Mouse (Mus musculus) kidney, embryonic 15.5 days (tissue): ENCODE results near the gene Tdrd7. TPM values are rescaled to one million over a fixed set of nuclear protein-coding genes. Genes with fewer than 3 reads are reported as not detected.

Source experiments
- ATAC-seq: fragments of 200-750 bp; cut with Nextera tagmentation; replicated peaks from 2 replicates; pipeline ENCODE4 v1.8.0; 2017; ENCODE audit warnings: moderate TSS enrichment; ENCODE audit not compliant: low FRiP score
- H3K27ac ChIP-seq: fragments of 300-500 bp; sonication (generic); 2 replicates; pipeline ENCODE4 v1.5.1; 2015; ENCODE audit warnings: mild to moderate bottlenecking, inconsistent platforms
- H3K27me3 ChIP-seq: fragments of 300-500 bp; sonication (generic); 2 replicates; pipeline ENCODE4 v1.6.1; 2015; ENCODE audit warnings: inconsistent platforms
- H3K36me3 ChIP-seq: fragments of 300-500 bp; sonication (generic); 2 replicates; pipeline ENCODE4 v1.6.1; 2015; ENCODE audit warnings: inconsistent platforms
- H3K4me1 ChIP-seq: fragments of 300-500 bp; sonication (generic); 2 replicates; pipeline ENCODE4 v1.6.1; 2015; ENCODE audit warnings: inconsistent platforms
- H3K4me2 ChIP-seq: fragments of 300-500 bp; sonication (generic); 2 replicates; pipeline ENCODE4 v1.6.1; 2015; ENCODE audit warnings: moderate library complexity, mild to moderate bottlenecking, inconsistent platforms
- H3K4me3 ChIP-seq: fragments of 300-500 bp; sonication (generic); replicated peaks from 2 replicates; pipeline ENCODE4 v1.5.1; 2015; ENCODE audit warnings: mild to moderate bottlenecking, inconsistent platforms
- H3K9ac ChIP-seq: fragments of 300-500 bp; sonication (generic); 2 replicates; pipeline ENCODE4 v1.6.1; 2015; ENCODE audit warnings: mild to moderate bottlenecking, inconsistent platforms
- H3K9me3 ChIP-seq: fragments of 300-500 bp; sonication (generic); replicated peaks from 2 replicates; pipeline ENCODE4 v1.6.1; 2016; ENCODE audit warnings: inconsistent platforms
- WGBS: fragments of 180-500 bp; shearing (Covaris S2); methylation state at CpG from one replicate; pipeline ENCODE4 v1.1.7; 2015; ENCODE audit warnings: mixed read lengths; 5-methylcytosine and 5-hydroxymethylcytosine counted together
- polyA plus RNA-seq: library from polyadenylated mRNA; unstranded; fragments of >200 nt; fragmentation: Nextera tagmentation; extraction: Ambion mirVana; gene quantifications from 2 replicates; pipeline ENCODE4 v1.2.1, GENCODE M21; 2015

Gene Tdrd7
- 17.7 and 19.3 TPM in 2 replicates for polyA plus RNA-seq

- Histone ChIP-seq H3K36me3 (no peaks in the 10 kb centered on the region), H3K27ac (peak within 1 kb of the TSS; percentile 84), H3K4me2 (peak within 1 kb of the TSS; percentile 47), H3K9ac (no peak within 1 kb of the TSS), H3K9me3 (no peaks in the 10 kb centered on the region), H3K4me3 (peak within 1 kb of the TSS; percentile 6; the same call in 1 of the 2 replicates), H3K27me3 (no peaks in the 10 kb centered on the region), H3K4me1 (peaks cover 44% of the 10 kb centered on the region)
- peak; percentile 43; the same call in 1 of the 2 replicates for ATAC-seq
- 63% methylated on average over 10 of the region's 10 CpGs for WGBS
Measured at GRCm38 (mm10) chr4:45964771-45965439, at the start of gene Tdrd7. Gene Tdrd7, plus strand, starts transcription at chr4:45965334.

- Histone ChIP-seq H3K4me1 (peaks cover 10% of the 10 kb centered on the region; the same call in 1 of the 2 replicates), H3K27ac (no peak overlapping the region), H3K4me2 (no peak overlapping the region), H3K9ac (no peak overlapping the region), H3K36me3 (no peaks in the 10 kb centered on the region), H3K9me3 (no peaks in the 10 kb centered on the region), H3K4me3 (no peak overlapping the region), H3K27me3 (no peaks in the 10 kb centered on the region)
- ATAC-seq = no peak
- 68% methylated on average over 7 of the region's 7 CpGs for WGBS
Measured at GRCm38 (mm10) chr4:45917091-45917490, 48.0 kb upstream of the Tdrd7 start.

GRCm38 (mm10) chr4:45921663-45922435 lies 43.3 kb upstream of the Tdrd7 start:
- no peaks in the 10 kb centered on the region for H3K36me3 ChIP-seq
- no peak overlapping the region for H3K9ac ChIP-seq
- no peak overlapping the region for H3K4me3 ChIP-seq
- H3K4me1 ChIP-seq = peaks cover 18% of the 10 kb centered on the region; the same call in 1 of the 2 replicates
- H3K4me2 ChIP-seq = no peak overlapping the region
- 59% methylated on average over 10 of the region's 10 CpGs for WGBS
- H3K27ac ChIP-seq = no peak overlapping the region
- H3K9me3 ChIP-seq = no peaks in the 10 kb centered on the region
- ATAC-seq = peak; percentile 61
- H3K27me3 ChIP-seq = no peaks in the 10 kb centered on the region

- no peak overlapping the region for H3K4me2 ChIP-seq
- H3K27ac ChIP-seq = no peak overlapping the region
- WGBS = 86% methylated on average over 4 of the region's 4 CpGs
- peaks cover 18% of the 10 kb centered on the region; the same call in 1 of the 2 replicates for H3K4me1 ChIP-seq
- no peak for ATAC-seq
- H3K36me3 ChIP-seq = no peaks in the 10 kb centered on the region
- H3K4me3 ChIP-seq = no peak overlapping the region
- no peak overlapping the region for H3K9ac ChIP-seq
- H3K27me3 ChIP-seq = no peaks in the 10 kb centered on the region
- H3K9me3 ChIP-seq = no peaks in the 10 kb centered on the region
Measured at GRCm38 (mm10) chr4:45924011-45924410, 41.1 kb upstream of the Tdrd7 start.

- 58% methylated on average over 4 of the region's 4 CpGs for WGBS
- no peaks in the 10 kb centered on the region for H3K36me3 ChIP-seq
- no peak for ATAC-seq
- no peaks in the 10 kb centered on the region for H3K9me3 ChIP-seq
- H3K27me3 ChIP-seq = no peaks in the 10 kb centered on the region
- H3K9ac ChIP-seq = no peak overlapping the region
- H3K4me3 ChIP-seq = no peak overlapping the region
- no peak overlapping the region for H3K4me2 ChIP-seq
- H3K27ac ChIP-seq = no peak overlapping the region
- H3K4me1 ChIP-seq = no peaks in the 10 kb centered on the region
Measured at GRCm38 (mm10) chr4:45928561-45928960, 36.6 kb upstream of the Tdrd7 start.

GRCm38 (mm10) chr4:45941628-45942044 lies 23.5 kb upstream of the Tdrd7 start:
- H3K4me3 ChIP-seq = no peak overlapping the region
- H3K4me1 ChIP-seq = no peaks in the 10 kb centered on the region
- no peaks in the 10 kb centered on the region for H3K9me3 ChIP-seq
- 34% methylated on average over 13 of the region's 13 CpGs for whole genome bisulfite sequencing
- no peak overlapping the region for H3K9ac ChIP-seq
- peak overlapping the region; percentile 29; the same call in 1 of the 2 replicates for H3K4me2 ChIP-seq
- no peaks in the 10 kb centered on the region for H3K27me3 ChIP-seq
- no peaks in the 10 kb centered on the region for H3K36me3 ChIP-seq
- H3K27ac ChIP-seq = no peak overlapping the region
- ATAC-seq = peak; percentile 58; the same call in 1 of the 2 replicates

GRCm38 (mm10) chr4:45947729-45948128 lies 17.4 kb upstream of the Tdrd7 start:
- Histone ChIP-seq H3K4me3 (no peak overlapping the region), H3K4me1 (peaks cover 14% of the 10 kb centered on the region; the same call in 1 of the 2 replicates)
- no peak for ATAC-seq

GRCm38 (mm10) chr4:45949109-45949848 lies 15.9 kb upstream of the Tdrd7 start:
- 81% methylated on average over 7 of the region's 7 CpGs for WGBS
- peak; percentile 33; the same call in 1 of the 2 replicates for ATAC-seq
- H3K27ac ChIP-seq = no peak overlapping the region

More at GRCm38 (mm10) chr4:45947729-45948128, 17.4 kb upstream of the Tdrd7 start:
- no peaks in the 10 kb centered on the region for H3K27me3 ChIP-seq
- no peak overlapping the region for H3K9ac ChIP-seq
- no peak overlapping the region for H3K27ac ChIP-seq
- H3K4me2 ChIP-seq = no peak overlapping the region
- 70% methylated on average over 8 of the region's 8 CpGs for WGBS
- H3K36me3 ChIP-seq = no peaks in the 10 kb centered on the region
- H3K9me3 ChIP-seq = no peaks in the 10 kb centered on the region

GRCm38 (mm10) chr4:45951830-45952229 lies 13.3 kb upstream of the Tdrd7 start:
- 96% methylated on average over 18 of the region's 18 CpGs for WGBS
- ATAC-seq = no peak
- no peaks in the 10 kb centered on the region for H3K9me3 ChIP-seq
- no peak overlapping the region for H3K9ac ChIP-seq
- no peak overlapping the region for H3K4me2 ChIP-seq
- H3K27me3 ChIP-seq = no peaks in the 10 kb centered on the region
- H3K4me1 ChIP-seq = peaks cover 14% of the 10 kb centered on the region; the same call in 1 of the 2 replicates
- H3K27ac ChIP-seq = no peak overlapping the region
- H3K36me3 ChIP-seq = no peaks in the 10 kb centered on the region
- H3K4me3 ChIP-seq = no peak overlapping the region

More at GRCm38 (mm10) chr4:45949109-45949848, 15.9 kb upstream of the Tdrd7 start:
- peaks cover 14% of the 10 kb centered on the region; the same call in 1 of the 2 replicates for H3K4me1 ChIP-seq
- H3K9ac ChIP-seq = no peak overlapping the region
- no peaks in the 10 kb centered on the region for H3K9me3 ChIP-seq
- no peaks in the 10 kb centered on the region for H3K36me3 ChIP-seq
- no peak overlapping the region for H3K4me3 ChIP-seq
- H3K4me2 ChIP-seq = no peak overlapping the region
- H3K27me3 ChIP-seq = no peaks in the 10 kb centered on the region

GRCm38 (mm10) chr4:45953025-45953919 lies 11.9 kb upstream of the Tdrd7 start:
- H3K36me3 ChIP-seq = no peaks in the 10 kb centered on the region
- no peaks in the 10 kb centered on the region for H3K9me3 ChIP-seq
- no peak overlapping the region for H3K4me2 ChIP-seq
- no peak overlapping the region for H3K4me3 ChIP-seq
- no peaks in the 10 kb centered on the region for H3K27me3 ChIP-seq
- WGBS = 90% methylated on average over 23 of the region's 23 CpGs
- no peak overlapping the region for H3K27ac ChIP-seq
- H3K9ac ChIP-seq = no peak overlapping the region
- peaks cover 13% of the 10 kb centered on the region; the same call in 1 of the 2 replicates for H3K4me1 ChIP-seq
- ATAC-seq = no peak

GRCm38 (mm10) chr4:45955235-45955634 lies 9.9 kb upstream of the Tdrd7 start:
- no peak overlapping the region for H3K4me2 ChIP-seq
- no peaks in the 10 kb centered on the region for H3K9me3 ChIP-seq
- H3K36me3 ChIP-seq = no peaks in the 10 kb centered on the region
- H3K27ac ChIP-seq = no peak overlapping the region
- WGBS = 91% methylated on average over 4 of the region's 4 CpGs
- ATAC-seq = no peak
- H3K9ac ChIP-seq = no peak overlapping the region
- H3K27me3 ChIP-seq = no peaks in the 10 kb centered on the region
- H3K4me1 ChIP-seq = no peaks in the 10 kb centered on the region
- H3K4me3 ChIP-seq = no peak overlapping the region
